Mouse (Mus musculus) midbrain, embryonic 14.5 days (tissue): ENCODE results near the gene Fam71f2. TPM values are rescaled to one million over a fixed set of nuclear protein-coding genes. Genes with fewer than 3 reads are reported as not detected.

Source experiments
- polyA plus RNA-seq: library from polyadenylated mRNA; unstranded; fragments of >200 nt; fragmentation: Nextera tagmentation; extraction: Ambion mirVana; gene quantifications from 2 replicates; pipeline ENCODE4 v1.2.1, GENCODE M21; 2014

The Fam71f2 gene
- polyA plus RNA-seq, 1 experiment from 2014 or later: 0.36 TPM

Other genes with a start within 250 kb of the Fam71f2 start
- not detected in 2 replicates for gene Lep, start 219.4 kb upstream of the Fam71f2 start, polyA plus RNA-seq
- 36.9 and 47.6 TPM in 2 replicates for gene Rbm28, start 114.6 kb upstream of the Fam71f2 start, polyA plus RNA-seq
- 6.2 and 7.5 TPM in 2 replicates for gene Prrt4, start 100.0 kb upstream of the Fam71f2 start, polyA plus RNA-seq
- gene Impdh1, start 63.2 kb upstream of the Fam71f2 start, polyA plus RNA-seq: 48.3 and 48.5 TPM in 2 replicates
- gene Hilpda, start 7.1 kb upstream of the Fam71f2 start, polyA plus RNA-seq: 35.2 and 35.9 TPM in 2 replicates
- gene Fam71f1, start 39.5 kb downstream of the Fam71f2 start, polyA plus RNA-seq: not detected in 2 replicates
- gene Calu, start 68.5 kb downstream of the Fam71f2 start, polyA plus RNA-seq: 109 and 181 TPM in 2 replicates
- gene Opn1sw, start 108.9 kb downstream of the Fam71f2 start, polyA plus RNA-seq: 0.31 and 0.36 TPM in 2 replicates
- 30.6 and 33.5 TPM in 2 replicates for gene Ccdc136, start 116.7 kb downstream of the Fam71f2 start, polyA plus RNA-seq
- gene Flnc, start 153.7 kb downstream of the Fam71f2 start, polyA plus RNA-seq: 1.6 and 4.0 TPM in 2 replicates
- gene Atp6v1f, start 188.1 kb downstream of the Fam71f2 start, polyA plus RNA-seq: 318 and 408 TPM in 2 replicates
- gene Atp6v1fnb, start 191.8 kb downstream of the Fam71f2 start, polyA plus RNA-seq: 0.84 TPM in 1 of 2 replicates, not detected in the other
- 11.6 and 12.1 TPM in 2 replicates for gene Kcp, start 228.4 kb downstream of the Fam71f2 start, polyA plus RNA-seq
- 1.1 and 1.9 TPM in 2 replicates for gene Irf5, start 247.0 kb downstream of the Fam71f2 start, polyA plus RNA-seq